Mouse (Mus musculus): Measurements from ENCODE around the gene Ucp3.

Gene Ucp3

DNA sequence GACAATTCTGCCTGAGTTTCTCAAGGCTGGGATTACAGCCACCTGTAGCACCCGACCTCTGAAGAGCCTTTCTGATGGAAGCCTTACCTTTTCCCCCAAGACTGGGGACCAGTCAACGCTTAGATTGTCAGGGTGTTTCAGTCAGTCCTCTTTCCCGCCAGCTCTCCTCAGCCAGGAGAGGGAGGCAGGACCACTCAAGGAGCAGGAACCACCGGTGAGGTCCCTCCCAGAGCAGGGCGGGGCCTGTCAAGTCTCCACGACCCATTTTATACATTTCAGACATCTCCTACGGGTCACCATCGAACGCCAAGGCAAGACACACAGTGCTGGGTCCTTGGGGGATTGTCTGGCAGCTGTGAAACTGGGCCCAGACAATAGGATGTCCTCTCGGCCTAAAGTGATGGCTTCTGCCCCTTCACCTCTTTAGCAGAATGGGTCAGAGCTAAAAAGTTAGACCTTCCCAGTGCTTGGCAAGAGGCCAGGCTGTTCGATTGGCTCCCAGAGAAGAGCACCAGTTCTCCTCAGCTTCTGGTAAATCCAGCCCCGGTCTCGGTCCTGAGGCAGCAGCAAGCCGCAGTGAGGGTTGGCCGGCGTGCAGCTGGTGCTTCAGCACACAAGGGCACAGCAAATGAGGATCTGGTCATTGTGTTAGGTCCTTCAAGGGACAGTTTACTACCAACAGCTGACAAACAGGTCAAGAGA lies 27.6 kb downstream of the Ucp3 start:
- no peak for DNase-seq (ENCODE audit: low read depth, low spot score)

DNA sequence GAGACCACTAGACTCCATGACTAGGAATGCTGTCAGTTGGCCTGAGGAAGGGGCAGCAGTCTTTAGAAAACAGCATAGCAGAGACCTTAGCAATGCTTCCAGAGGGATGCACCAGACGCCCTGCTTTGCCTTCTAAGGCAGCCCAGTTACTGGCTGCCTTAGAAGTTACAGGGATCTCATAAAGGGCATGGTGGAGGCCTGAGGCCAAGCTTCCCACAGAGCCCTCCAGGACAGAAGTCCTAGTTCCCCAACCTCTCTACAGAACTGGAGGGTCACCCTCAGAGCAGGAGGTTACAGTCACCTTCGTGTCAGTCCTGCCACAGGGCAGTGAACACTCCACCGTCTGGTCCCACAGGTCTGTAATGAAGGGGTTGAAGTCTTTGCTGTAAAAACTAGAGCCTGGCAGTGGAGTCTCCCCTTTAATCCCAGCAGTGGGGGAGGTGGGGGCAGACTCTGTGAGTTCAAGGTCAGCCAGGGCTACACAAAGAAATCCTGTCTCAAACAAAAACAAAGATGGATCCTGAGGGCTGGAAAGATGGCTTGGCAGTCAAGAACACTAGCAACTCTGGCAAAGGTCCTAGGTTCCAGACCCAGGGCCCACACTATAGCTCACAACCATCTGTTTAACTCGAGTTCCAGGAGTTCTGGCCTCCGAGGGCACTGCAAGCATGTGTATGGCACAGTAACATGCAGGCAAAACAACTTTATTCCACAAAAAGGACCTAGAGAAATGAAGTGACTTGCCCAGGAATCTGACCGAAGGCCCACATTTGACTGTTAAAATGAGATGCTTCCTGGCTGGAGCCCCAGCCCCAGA lies 28.4 kb downstream of the Ucp3 start:
- no peak for DNase-seq (ENCODE audit: low read depth, low spot score)

DNA sequence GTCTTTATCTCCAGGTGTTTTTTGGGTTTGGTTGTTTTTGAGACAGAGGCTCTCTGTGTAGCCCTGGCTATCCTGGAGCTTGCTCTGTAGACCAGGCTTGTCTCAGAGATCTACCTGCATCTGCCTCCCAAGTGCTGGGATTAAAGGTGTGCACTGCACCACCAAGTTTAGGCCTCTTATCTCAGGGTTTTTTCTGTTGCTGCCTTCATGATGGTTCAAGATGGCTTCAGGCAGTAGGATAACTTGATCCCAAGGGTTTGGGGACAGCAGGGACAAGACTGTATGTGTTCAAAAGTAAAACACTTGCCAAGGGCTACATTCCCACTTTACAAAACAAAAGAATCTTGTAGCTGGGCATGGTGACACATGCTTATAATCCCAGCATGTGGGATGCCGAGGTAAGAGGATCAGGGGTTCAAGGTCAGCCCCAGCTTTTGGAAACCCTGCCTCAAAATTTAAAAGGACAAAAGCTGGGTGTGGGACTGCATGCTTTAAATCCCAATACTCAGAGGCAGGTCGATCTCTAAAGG lies 29.1 kb downstream of the Ucp3 start:
- DNase-seq (ENCODE audit: low read depth, low spot score): no peak

DNA sequence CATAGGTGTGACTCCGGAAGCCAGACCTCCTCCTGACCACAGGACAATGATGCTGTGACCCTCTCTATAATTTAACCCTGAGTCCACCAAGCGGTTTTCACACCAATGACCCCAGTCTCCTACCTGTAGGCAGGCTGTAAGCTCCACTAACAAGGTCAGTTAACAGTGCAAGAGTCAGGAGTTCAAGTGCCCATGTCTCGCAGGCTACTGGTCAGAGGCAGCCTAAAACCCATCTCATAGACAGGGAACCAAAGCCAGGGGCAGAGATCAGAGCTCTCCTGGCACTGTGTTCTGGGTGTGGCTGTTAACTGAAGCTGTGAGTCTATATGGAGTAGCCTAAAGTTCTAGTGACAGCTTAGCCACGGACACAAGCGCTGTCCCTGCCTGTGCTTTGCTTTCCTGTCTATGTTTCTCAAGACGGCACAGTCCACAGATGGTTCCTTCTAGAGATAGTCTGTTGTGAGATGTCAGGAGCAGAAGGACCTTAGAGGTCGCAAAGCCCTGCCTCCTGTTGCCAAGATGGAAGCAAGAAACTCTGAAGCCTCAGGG lies 29.7 kb downstream of the Ucp3 start:
- DNase-seq (ENCODE audit: low read depth, low spot score): no peak

DNA sequence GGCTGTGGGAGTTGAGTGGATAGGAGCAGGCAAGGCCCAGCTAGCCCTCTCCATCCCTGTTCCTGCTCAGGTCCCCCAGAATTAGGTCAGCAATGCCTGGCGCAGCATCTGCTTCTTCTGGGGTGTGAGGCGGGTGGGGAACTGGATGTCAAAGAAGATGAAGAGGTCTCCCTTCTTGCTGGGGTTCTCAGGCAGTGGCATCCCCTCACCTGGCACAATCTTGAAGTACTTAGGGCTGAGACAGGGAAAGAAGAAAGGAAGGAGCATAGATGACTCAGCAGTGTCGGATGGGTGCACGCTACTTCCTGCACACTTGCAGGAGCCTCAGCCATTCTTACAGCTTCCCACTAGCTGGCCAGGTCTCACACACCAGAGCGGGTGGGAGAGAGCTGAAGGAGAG lies 30.3 kb downstream of the Ucp3 start:
- DNase-seq (ENCODE audit: low read depth, low spot score): no peak

DNA sequence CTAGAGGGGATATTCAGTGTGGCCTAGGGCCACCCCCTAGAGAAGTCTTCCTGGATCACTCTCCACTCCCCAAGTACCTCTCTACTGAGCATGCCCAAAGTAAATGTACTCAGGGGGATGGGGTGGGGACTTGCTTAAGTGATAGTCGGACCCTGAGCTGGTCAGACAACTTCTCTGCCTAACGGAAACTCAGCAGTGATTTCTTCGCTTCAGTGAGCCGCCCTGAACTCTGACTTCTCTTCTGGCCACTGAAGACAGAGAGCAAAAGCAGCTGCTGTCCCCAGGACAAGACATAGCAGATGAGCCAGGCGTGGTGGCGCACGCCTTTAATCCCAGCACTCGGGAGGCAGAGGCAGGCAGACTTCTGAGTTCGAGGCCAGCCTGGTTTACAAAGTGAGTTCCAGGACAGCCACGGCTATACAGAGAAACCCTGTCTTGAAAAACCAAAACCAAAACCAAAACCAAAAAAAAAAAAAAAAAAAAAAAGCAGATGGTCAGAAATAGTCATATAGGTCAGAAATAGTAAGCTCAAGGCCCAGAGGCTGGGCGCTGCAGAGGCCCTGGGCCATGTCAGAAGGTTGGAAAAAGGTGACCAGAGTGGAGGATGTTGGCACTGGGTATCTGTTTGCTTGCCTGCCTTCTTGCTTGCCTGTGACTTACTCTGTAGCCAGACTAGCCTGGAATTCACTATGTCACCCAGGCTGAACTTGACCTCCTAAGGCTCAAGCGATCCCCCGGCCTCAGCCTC lies 32.1 kb downstream of the Ucp3 start:
- DNase-seq (ENCODE audit: low read depth, low spot score): no peak

DNA sequence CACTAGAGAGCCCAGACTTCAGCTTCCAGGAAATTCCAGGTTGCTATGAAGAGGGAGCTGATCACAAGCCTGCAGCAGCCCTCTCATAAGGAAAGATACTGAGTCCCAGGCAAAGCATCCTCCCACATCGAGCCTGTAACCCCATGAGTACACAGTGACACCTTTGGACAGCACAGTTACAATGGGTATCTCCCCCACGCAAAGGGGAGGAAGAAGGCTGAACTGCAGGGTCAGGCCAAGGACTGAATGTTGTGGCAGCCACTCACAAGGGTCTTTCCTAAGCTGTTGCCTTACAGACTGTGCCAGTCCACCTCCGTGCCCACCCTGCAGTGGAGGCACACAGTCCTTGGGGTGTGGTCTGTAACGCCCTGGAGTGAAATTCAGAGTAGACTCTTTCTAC lies 33.7 kb downstream of the Ucp3 start:
- no peak for DNase-seq (ENCODE audit: low read depth, low spot score)

DNA sequence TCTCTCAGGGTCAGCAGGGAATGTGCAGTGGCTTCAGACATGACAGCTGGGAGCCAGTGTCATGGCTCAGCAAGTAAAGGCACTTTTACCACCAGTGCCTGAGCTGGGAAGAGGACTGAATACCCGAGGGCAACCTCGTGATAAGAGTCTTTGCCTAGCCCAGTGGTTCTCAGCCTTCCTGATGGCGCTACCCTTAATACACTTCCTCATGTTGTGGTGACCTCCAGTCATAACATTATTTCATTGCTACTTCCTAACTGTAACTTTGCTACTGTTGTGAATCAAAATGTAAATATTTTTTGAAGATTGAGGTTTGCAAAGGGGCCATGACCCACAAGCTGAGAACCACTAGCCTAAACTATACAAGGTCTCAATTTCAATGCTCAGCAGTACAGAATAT lies 35.9 kb downstream of the Ucp3 start:
- DNase-seq (ENCODE audit: low read depth, low spot score): no peak

DNA sequence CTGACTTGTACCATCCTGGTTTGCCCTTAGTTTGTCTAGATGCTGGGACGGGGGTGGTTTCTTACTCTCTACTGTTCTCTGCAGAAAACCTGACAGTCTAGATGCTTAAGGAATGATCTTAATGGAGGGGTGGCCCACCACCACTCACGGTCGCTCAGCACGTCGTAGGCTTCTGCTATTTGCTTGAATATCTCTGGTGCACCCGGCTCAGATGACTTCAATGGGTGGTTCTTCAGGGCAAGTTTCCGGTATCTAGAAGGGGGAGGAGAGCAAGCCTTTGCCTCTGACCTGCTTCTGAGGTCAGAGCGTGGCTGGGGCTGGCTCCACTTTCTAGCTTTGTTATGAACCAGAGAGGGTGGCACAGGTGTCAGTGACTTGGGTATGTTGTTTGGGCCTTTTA lies 38.8 kb downstream of the Ucp3 start:
- DNase-seq (ENCODE audit: low read depth, low spot score): no peak

DNA sequence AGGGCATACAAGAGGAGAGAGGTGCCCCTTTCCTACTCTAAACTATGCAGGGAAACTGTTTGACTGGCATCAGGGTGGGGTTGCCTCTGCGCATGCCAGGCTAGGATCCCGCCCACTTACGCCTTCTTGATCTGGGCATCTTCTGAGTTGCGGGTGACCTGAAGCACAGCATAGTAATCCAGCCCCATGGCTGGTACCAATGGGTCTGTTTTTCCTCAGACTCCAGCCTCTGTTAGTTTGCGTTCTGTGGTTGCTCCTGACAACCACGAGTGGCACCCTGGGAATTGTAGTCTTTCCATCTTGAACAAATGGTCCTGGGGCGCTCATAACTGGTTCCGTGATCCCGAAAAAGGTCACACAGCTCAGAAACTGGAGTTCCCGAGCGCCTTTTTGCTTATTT lies 41.8 kb downstream of the Ucp3 start, which contains the start of gene Dnajb13:
TSS of gene Dnajb13 (minus strand) at position 388 of the 400 bp plus-strand sequence.
- DNase-seq (ENCODE audit: low read depth, low spot score): no peak

DNA sequence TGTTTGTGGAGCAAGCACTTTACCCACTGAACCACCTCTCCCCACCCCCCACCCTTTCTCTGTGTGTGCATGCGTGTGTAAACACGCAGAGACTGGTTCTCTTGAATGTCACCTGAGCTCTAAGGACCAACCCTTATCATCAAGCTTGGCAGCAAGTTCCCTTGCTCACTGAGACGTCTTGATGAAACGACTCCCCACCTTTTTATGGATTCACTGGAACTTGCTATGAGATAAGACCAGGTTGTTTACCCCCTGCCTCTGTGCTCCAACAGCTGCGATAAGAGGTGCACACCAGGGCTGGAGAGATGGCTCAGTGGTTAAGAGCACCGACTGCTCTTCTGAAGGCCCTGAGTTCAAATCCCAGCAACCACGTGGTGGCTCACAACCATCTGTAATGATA lies 47.4 kb downstream of the Ucp3 start:
- DNase-seq (ENCODE audit: low read depth, low spot score): no peak

DNA sequence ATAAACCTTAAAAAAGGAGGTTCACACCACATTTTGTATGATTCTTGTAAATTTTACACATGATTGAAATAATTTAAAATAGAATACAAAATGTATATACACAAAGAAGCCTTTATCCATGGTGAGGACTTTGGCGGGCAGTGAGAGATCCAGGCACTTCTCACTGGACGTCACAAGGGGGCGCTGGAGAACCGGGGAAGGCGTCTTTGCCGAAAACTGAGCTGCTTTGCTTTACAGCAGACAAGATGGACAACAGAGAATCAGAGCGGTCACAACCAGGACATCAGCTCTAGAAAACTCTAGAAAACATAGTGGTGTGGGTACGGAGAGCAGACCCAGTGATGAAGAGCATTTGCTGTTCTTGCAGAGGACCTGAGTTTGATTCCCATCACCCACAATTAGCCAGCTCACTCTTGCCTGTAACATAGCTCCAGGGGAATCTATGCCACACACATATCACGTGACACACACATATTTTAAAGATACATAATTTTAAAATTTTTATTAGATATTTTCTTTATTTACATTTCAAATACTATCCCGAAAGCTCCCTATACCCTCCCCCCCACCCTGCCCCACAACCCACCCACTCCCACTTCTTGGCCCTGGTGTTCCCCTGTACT lies 48.0 kb downstream of the Ucp3 start:
- peak; percentile 80 for DNase-seq (ENCODE audit: low read depth, low spot score)

DNA sequence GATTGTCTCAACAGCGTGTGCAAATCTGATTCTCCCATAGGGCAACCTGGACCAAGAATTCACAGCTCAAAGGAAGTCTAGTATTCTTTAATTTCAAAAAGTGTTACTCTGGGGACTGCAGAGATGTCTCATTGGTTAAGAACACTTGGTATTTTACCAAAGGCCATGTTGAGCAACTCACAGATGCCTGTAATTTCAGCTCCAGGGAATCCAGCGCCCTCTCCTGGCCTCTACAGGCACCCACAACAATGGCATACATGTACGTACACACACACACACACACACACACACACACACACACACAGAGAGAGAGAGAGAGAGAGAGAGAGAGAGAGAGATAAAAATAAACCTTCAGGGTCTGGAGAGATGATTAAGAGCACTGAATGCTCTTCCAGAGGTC lies 49.4 kb downstream of the Ucp3 start:
- DNase-seq (ENCODE audit: low read depth, low spot score): no peak

DNA sequence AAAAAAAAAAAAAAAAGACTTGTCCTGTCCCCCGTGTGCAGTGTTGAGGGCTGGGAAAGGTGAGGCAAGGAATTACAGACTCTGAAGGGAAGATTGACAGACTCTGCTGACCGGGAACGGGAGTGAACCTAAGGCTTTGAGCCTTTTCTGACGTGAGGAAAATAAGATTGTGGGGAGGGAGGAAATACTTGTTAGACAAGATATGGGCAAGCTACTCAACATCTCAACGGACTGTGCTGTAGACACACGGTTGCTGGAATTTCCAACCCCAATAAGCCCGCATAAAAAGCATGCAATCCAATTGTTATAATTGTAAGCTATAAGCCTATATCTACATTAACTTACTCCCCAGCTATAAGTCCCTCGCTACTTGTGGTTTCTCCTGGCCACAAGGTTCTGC lies 51.9 kb downstream of the Ucp3 start:
- no peak for DNase-seq (ENCODE audit: low read depth, low spot score)

DNA sequence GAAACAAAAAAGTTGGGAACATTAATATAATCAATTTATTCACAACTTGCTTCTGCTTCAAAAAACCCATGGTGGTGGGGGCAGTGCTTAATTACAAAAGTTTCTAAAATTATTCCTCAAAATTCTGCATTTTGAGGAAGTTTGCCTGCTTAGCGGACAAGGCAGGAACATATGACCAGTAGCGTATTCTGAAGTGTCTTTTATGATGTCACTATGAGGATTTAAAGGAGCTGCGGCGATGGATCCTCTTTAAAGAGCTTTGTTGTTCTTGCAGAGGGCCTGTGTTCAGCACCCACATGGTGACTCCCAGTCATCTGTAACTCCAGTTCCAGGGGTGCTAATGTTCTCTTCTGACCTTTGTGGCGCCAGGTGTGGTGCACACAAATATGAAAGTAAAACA lies 58.0 kb downstream of the Ucp3 start:
- DNase-seq (ENCODE audit: low read depth, low spot score): no peak

DNA sequence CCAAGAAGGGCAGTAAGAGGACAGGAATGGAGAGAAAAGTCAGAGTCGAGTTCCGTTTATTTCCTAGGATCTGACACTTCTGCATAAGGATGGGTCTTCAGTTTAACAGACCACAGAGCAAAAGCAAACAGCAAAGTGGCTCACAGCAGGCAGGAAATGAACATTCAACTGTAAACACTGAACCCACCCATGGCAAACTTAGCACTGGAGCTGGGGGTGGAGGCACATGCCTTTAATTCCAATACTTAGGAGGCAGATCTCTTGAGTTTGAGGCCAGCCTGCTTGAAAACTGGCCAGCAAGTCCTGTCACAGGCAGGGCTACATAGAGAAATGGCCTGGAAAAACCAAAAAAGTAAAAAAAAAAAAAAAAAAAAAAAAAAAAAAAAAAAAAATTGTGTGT lies 60.7 kb downstream of the Ucp3 start:
- DNase-seq (ENCODE audit: low read depth, low spot score): no peak

DNA sequence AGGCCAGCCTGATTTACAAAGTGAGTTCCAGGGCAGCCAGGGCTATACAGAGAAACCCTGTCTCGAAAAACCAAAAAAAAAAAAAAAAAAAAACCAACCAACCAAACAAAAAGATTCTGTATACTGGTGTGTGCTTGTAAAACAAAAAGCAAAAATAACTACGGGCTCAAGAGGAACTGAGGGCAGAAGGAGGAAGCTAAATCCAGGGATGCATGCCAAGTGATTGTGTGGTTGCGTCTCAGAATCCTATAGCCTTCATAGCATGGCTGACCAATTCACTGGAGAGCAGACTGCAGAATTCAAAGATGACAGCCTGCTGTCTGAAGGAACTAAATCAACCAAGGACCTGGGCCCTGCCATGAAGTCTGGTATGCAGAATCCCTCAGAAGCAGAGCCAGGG lies 61.4 kb downstream of the Ucp3 start:
- no peak for DNase-seq (ENCODE audit: low read depth, low spot score)

DNA sequence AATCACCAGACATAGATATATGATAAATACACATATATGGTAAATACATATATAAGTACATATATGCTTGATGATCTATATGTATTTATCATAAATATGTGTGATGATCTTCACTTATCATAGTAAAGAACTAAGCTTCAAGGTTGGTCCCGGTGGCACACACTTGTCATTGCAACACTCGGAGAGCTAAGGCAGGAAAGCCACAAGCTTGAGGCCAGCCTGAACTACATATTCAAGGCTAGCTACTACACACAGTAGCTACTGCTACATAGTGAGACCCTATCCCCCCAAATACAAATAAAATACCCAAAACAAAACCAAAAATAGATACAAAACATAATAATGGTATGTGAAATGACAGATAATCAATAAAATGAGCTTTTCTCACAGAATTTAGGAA lies 63.0 kb downstream of the Ucp3 start:
- DNase-seq (ENCODE audit: low read depth, low spot score): no peak
